Mouse (Mus musculus) cortical plate, adult 2 months (tissue): ENCODE results near the gene Slc1a5. TPM values are rescaled to one million over a fixed set of nuclear protein-coding genes. Genes with fewer than 3 reads are reported as not detected.
A peak's percentile ranks its signal among the peaks of the same experiment; 100 is the strongest.

Source experiments
- H3K27ac ChIP-seq: fragments of 200-500 bp; 2 replicates; pipeline ENCODE4 v1.5.1; 2012; ENCODE audit warnings: low read length, control low read depth, inconsistent platforms; ENCODE audit not compliant: insufficient read depth
- H3K4me1 ChIP-seq: fragments of 200-500 bp; 2 replicates; pipeline ENCODE4 v1.6.1; 2011; ENCODE audit warnings: low read length; ENCODE audit not compliant: control insufficient read depth, insufficient read depth
- H3K4me3 ChIP-seq: fragments of 200-500 bp; 2 replicates; pipeline ENCODE4 v1.5.1; 2011; ENCODE audit warnings: mild to moderate bottlenecking, low read length, control low read depth; ENCODE audit not compliant: insufficient read depth
- CTCF ChIP-seq: fragments of 200-500 bp; IDR thresholded peaks from 2 replicates; pipeline ENCODE4 v1.5.1; 2011; ENCODE audit warnings: mild to moderate bottlenecking, control low read depth, low read length; ENCODE audit not compliant: insufficient read depth; ENCODE audit errors: extremely low read depth
- POLR2A ChIP-seq: fragments of 200-500 bp; IDR thresholded peaks from 2 replicates; pipeline ENCODE4 v1.6.1; 2011; ENCODE audit warnings: mild to moderate bottlenecking, low read length, control low read depth; ENCODE audit not compliant: insufficient read depth; ENCODE audit errors: extremely low read depth
- polyA plus RNA-seq: library from polyadenylated mRNA; depleted of rRNA; stranded (reverse); fragments of >200 nt; gene quantifications from 2 replicates; pipeline ENCODE4 v1.2.3, GENCODE M21; 2012

Gene Slc1a5
- polyA plus RNA-seq, 1 experiment = 5.7 TPM

GRCm38 (mm10) chr7:16794886-16795285 is 13.7 kb downstream of the Slc1a5 start:
- Histone ChIP-seq H3K4me3 (no peak overlapping the region), H3K27ac (no peak overlapping the region), H3K4me1 (no peaks in the 10 kb centered on the region)
- TF ChIP-seq POLR2A = no peak
- TF ChIP-seq CTCF = no peak

- no peak overlapping the region for H3K27ac ChIP-seq
- H3K4me1 ChIP-seq = no peaks in the 10 kb centered on the region
- TF ChIP-seq POLR2A = no peak
- TF ChIP-seq CTCF = peak; percentile 47
- H3K4me3 ChIP-seq = no peak overlapping the region
These were observed 23.4 kb downstream of the Slc1a5 start for GRCm38 (mm10) chr7:16804409-16805028.

GRCm38 (mm10) chr7:16807936-16808335 is 26.8 kb downstream of the Slc1a5 start:
- H3K27ac ChIP-seq = no peak overlapping the region
- no peak for TF ChIP-seq POLR2A
- no peak for TF ChIP-seq CTCF
- no peak overlapping the region for H3K4me3 ChIP-seq
- peaks cover 2% of the 10 kb centered on the region; the same call in 1 of the 2 replicates for H3K4me1 ChIP-seq

DNA sequence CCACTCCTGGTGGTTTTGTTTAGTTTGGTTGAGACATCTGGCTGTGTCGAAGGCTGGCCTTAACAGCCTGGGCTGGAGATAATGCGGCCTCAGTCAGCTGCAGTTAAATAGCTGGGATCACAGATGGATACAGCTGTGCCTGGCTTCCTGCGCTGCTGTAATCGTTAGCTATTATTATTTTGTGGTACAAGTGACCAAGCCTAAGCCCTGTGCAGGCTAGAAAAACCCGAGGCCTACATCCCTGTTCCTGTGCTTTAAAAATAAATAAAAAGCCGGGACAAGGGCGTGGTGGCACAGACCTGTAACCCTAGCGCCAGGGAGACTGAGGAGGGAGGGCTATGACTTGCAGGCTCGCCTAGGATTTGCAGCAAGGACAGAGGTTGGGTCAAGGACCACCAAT is 27.5 kb downstream of the Slc1a5 start:
- H3K27ac ChIP-seq = no peak overlapping the region
- H3K4me3 ChIP-seq = no peak overlapping the region
- no peak for TF ChIP-seq POLR2A
- TF ChIP-seq CTCF = no peak
- H3K4me1 ChIP-seq = peaks cover 2% of the 10 kb centered on the region; the same call in 1 of the 2 replicates

GRCm38 (mm10) chr7:16809739-16810138 is 28.6 kb downstream of the Slc1a5 start:
- Histone ChIP-seq H3K4me3 (no peak overlapping the region), H3K4me1 (peaks cover 2% of the 10 kb centered on the region; the same call in 1 of the 2 replicates), H3K27ac (no peak overlapping the region)
- TF ChIP-seq POLR2A (no peak), CTCF (peak; percentile 90)

DNA sequence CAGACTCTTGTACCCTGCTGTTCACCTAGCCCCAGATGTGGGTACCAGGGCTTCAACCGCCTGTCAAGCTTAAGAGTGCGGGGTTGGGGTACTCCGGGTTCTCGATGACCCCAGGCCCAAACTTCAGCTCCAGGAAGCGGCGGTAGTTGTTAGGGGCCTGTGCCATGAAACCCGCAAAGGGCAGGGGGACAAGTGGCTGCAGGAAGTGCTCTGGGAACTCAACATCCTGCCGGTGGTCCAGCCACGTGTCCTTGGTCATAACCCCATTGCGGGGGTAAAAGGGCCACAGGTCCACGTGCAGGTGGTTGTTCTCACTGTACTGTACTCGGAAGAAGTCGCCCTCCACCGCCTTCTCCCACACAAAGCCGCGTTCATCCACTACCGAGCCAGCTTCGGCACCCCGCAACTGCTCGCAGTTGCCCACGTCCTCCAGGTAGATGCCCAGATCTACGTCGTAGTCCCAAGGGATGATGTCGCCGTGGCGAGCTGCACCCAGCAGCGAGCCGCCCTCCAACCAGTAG is 29.3 kb downstream of the Slc1a5 start:
- peaks cover 8% of the 10 kb centered on the region for H3K4me1 ChIP-seq
- peak overlapping the region; percentile 44 for H3K4me3 ChIP-seq
- TF ChIP-seq POLR2A (no peak), CTCF (no peak)
- peak overlapping the region; percentile 90 for H3K27ac ChIP-seq

DNA sequence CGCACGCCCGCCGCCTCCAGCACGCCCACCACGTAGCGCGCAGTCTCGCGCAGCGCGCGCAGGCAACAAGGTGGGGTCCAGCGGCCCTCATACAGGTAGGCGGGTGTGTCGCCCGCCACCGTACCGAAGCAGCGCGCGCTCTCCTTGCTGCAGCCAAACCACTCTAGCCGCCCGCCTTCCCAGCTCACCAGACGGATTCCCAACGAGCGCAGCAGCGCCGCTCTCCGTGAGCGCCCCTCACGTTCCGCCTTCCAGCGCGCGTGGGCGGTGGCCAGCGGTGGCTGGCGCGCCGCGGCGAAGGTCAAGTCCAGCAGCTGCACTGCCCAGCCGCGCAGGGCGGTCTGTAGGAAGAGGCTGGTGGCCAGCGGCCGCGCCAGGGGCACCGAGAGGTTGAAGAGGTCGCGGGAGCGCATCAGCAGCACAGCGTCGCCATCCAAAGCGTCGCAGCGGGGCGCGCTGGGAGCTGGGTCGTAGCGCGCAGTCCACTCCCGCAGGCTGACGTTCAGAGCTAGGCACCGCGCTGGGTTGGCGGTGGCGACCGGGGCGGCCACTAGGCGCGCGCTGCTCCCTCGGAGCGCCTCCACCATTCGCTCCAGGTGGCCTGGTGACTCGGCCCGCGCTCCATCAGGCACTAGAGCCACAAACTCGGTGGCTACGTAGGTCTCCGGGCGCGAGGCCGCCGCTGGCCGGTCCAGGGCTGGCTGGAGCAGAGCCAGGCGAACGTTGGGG is 29.9 kb downstream of the Slc1a5 start:
- Histone ChIP-seq H3K4me1 (peaks cover 10% of the 10 kb centered on the region), H3K4me3 (peak overlapping the region; percentile 44), H3K27ac (peak overlapping the region; percentile 90)
- TF ChIP-seq POLR2A (0 out of 2 replicates have a peak, but pooled peaks have one; percentile 8), CTCF (no peak)

DNA sequence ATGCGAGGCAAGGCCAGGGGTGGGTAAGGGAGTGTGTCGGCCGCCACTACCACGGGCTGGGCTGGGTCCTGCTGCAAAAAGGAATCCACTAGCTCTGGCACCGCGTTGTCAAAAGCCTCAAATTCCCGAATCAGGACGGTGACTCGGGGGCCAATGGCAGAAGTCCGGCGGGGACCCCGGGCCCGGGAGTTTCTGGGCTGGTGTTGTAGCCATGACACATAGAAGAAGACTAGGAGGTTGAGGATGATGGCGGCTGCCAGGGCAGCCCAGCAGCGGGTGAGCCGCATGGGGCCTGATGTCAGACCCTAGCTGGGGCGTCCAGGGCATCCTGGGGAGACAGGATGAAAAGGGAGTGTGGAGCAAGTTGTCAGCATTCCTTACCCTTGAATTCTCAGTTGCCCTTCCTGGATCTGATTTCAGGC is 30.5 kb downstream of the Slc1a5 start:
- peak overlapping the region; percentile 90 for H3K27ac ChIP-seq

GRCm38 (mm10) chr7:16812505-16812904 is 31.4 kb downstream of the Slc1a5 start:
- no peak overlapping the region for H3K27ac ChIP-seq
- H3K4me1 ChIP-seq = peaks cover 10% of the 10 kb centered on the region
- no peak overlapping the region for H3K4me3 ChIP-seq
- no peak for TF ChIP-seq POLR2A
- TF ChIP-seq CTCF = peak; percentile 41; the same call in 1 of the 2 replicates

More for the DNA sequence above, 30.5 kb downstream of the Slc1a5 start:
- peak overlapping the region; percentile 44 for H3K4me3 ChIP-seq
- H3K4me1 ChIP-seq = peaks cover 10% of the 10 kb centered on the region
- TF ChIP-seq POLR2A (no peak), CTCF (no peak)
